Mouse (Mus musculus): ENCODE measurements around the gene Lage3. TPM values are rescaled to one million over a fixed set of nuclear protein-coding genes. Genes with fewer than 3 reads are reported as not detected.

The Lage3 gene
- 21.8 TPM for polyA plus RNA-seq (2017; shearing (Covaris generic))

GRCm38 (mm10) chrX:74353467-74353770, at the start of gene Lage3:
Gene Lage3 (minus strand): TSS chrX:74353618.

GRCm38 (mm10) chrX:74392535-74393443, 39.4 kb upstream of the Lage3 start, which contains the start of the genes Fam3a and Ikbkg:
Gene Fam3a (minus strand): TSS chrX:74393272.
Gene Ikbkg (plus strand): TSS chrX:74393290.

GRCm38 (mm10) chrX:74372888-74373549, 19.6 kb upstream of the Lage3 start, which contains the start of the genes Ubl4a and Slc10a3:
Gene Ubl4a (minus strand): TSS chrX:74373218.
Gene Slc10a3 (minus strand): TSS chrX:74373349.

GRCm38 (mm10) chrX:74328725-74329161, 24.7 kb downstream of the Lage3 start, which contains the start of gene Plxna3:
Gene Plxna3 (plus strand): TSS chrX:74329066.

GRCm38 (mm10) chrX:74312540-74313464, 40.6 kb downstream of the Lage3 start, which contains the start of gene Fam50a:
Gene Fam50a (plus strand): TSS chrX:74313033.

GRCm38 (mm10) chrX:74304867-74305700, 48.3 kb downstream of the Lage3 start, which contains the start of gene Gdi1:
Gene Gdi1 (plus strand): TSS chrX:74304998.

Other genes with a start within 250 kb of the Lage3 start
- gene Opn1mw, start 226.2 kb downstream of the Lage3 start, polyA plus RNA-seq (2017; shearing (Covaris generic)), result not detected
- gene Mecp2, start 218.3 kb downstream of the Lage3 start, polyA plus RNA-seq (2017; shearing (Covaris generic)), result 48.0 TPM
- gene Tex28, start 185.8 kb downstream of the Lage3 start, polyA plus RNA-seq (2017; shearing (Covaris generic)), result not detected
- not detected for gene Tktl1, start 176.4 kb downstream of the Lage3 start, polyA plus RNA-seq (2017; shearing (Covaris generic))
- 384 TPM for gene Flna, start 103.8 kb downstream of the Lage3 start, polyA plus RNA-seq (2017; shearing (Covaris generic))
- gene Emd, start 98.9 kb downstream of the Lage3 start, polyA plus RNA-seq (2017; shearing (Covaris generic)), result 74.1 TPM
- gene Rpl10, start 82.8 kb downstream of the Lage3 start, polyA plus RNA-seq (2017; shearing (Covaris generic)), result 123 TPM
- 136 TPM for gene Taz, start 71.7 kb downstream of the Lage3 start, polyA plus RNA-seq (2017; shearing (Covaris generic))
- gene Dnase1l1, start 71.3 kb downstream of the Lage3 start, polyA plus RNA-seq (2017; shearing (Covaris generic)), result 14.5 TPM
- 157 TPM for gene Atp6ap1, start 56.5 kb downstream of the Lage3 start, polyA plus RNA-seq (2017; shearing (Covaris generic))
- 249 TPM for gene Gdi1, start 48.6 kb downstream of the Lage3 start, polyA plus RNA-seq (2017; shearing (Covaris generic))
- gene Fam50a, start 40.6 kb downstream of the Lage3 start, polyA plus RNA-seq (2017; shearing (Covaris generic)), result 77.2 TPM
- 2.3 TPM for gene Plxna3, start 24.6 kb downstream of the Lage3 start, polyA plus RNA-seq (2017; shearing (Covaris generic))
- 47.0 TPM for gene Ubl4a, start 19.6 kb upstream of the Lage3 start, polyA plus RNA-seq (2017; shearing (Covaris generic))
- gene Slc10a3, start 19.7 kb upstream of the Lage3 start, polyA plus RNA-seq (2017; shearing (Covaris generic)), result 28.1 TPM
- gene Fam3a, start 39.7 kb upstream of the Lage3 start, polyA plus RNA-seq (2017; shearing (Covaris generic)), result 24.7 TPM
- gene Ikbkg, start 39.7 kb upstream of the Lage3 start, polyA plus RNA-seq (2017; shearing (Covaris generic)), result 38.6 TPM
- 40.6 TPM for gene G6pdx, start 75.6 kb upstream of the Lage3 start, polyA plus RNA-seq (2017; shearing (Covaris generic))
- not detected for gene Gm6880, start 127.8 kb upstream of the Lage3 start, polyA plus RNA-seq (2017; shearing (Covaris generic))
- gene Olfr1326-ps1, start 221.3 kb upstream of the Lage3 start, polyA plus RNA-seq (2017; shearing (Covaris generic)), result not detected
- not detected for gene Olfr1325, start 239.1 kb upstream of the Lage3 start, polyA plus RNA-seq (2017; shearing (Covaris generic))